Mouse (Mus musculus) stomach, embryonic 14.5 days (tissue): ENCODE data around the gene Pdpr. TPM values are rescaled to one million over a fixed set of nuclear protein-coding genes. Genes with fewer than 3 reads are reported as not detected.
A peak's percentile ranks its signal among the peaks of the same experiment; 100 is the strongest.

Experiments used
- ATAC-seq: fragments of 200-750 bp; cut with Nextera tagmentation; 2 replicates; pipeline ENCODE4 v1.8.0; 2017; ENCODE audit warnings: low read depth, moderate TSS enrichment; ENCODE audit not compliant: insufficient number of reproducible peaks, insufficient read depth, low FRiP score
- H3K27ac ChIP-seq: fragments of 300-500 bp; sonication (generic); 2 replicates; pipeline ENCODE4 v1.5.1; 2014; ENCODE audit warnings: mild to moderate bottlenecking, low read length, moderate library complexity, mixed read lengths
- H3K27me3 ChIP-seq: fragments of 300-500 bp; sonication (generic); 2 replicates; pipeline ENCODE4 v1.6.1; 2014; ENCODE audit warnings: low read length, control low read depth, mixed read lengths; ENCODE audit not compliant: control insufficient read depth, insufficient read depth
- H3K36me3 ChIP-seq: fragments of 300-500 bp; sonication (generic); 2 replicates; pipeline ENCODE4 v1.6.1; 2014; ENCODE audit warnings: mild to moderate bottlenecking, control low read depth, low read length, moderate library complexity, mixed read lengths; ENCODE audit not compliant: control insufficient read depth, insufficient read depth
- H3K4me1 ChIP-seq: fragments of 300-500 bp; sonication (generic); 2 replicates; pipeline ENCODE4 v1.6.1; 2014; ENCODE audit warnings: low read length, control low read depth, mixed read lengths; ENCODE audit not compliant: control insufficient read depth, insufficient read depth
- H3K4me2 ChIP-seq: fragments of 300-500 bp; sonication (generic); replicated peaks from 2 replicates; pipeline ENCODE4 v1.6.1; 2014; ENCODE audit warnings: low read depth, low read length, control low read depth
- H3K4me3 ChIP-seq: fragments of 300-500 bp; sonication (generic); 2 replicates; pipeline ENCODE4 v1.5.1; 2014; ENCODE audit warnings: low read depth, low read length, control low read depth
- H3K9ac ChIP-seq: fragments of 300-500 bp; sonication (generic); replicated peaks from 2 replicates; pipeline ENCODE4 v1.6.1; 2014; ENCODE audit warnings: low read depth, mild to moderate bottlenecking, control low read depth, low read length, moderate library complexity, mixed read lengths
- H3K9me3 ChIP-seq: fragments of 300-500 bp; sonication (generic); 2 replicates; pipeline ENCODE4 v1.6.1; 2016; ENCODE audit warnings: low read depth, low read length, control low read depth; ENCODE audit not compliant: control insufficient read depth
- WGBS: fragments of 180-500 bp; shearing (Covaris S2); extraction: QIAGEN DNeasy Blood & Tissue Kit; methylation state at CpG from one replicate; pipeline ENCODE4 v1.1.7; 2014; 5-methylcytosine and 5-hydroxymethylcytosine counted together
- polyA plus RNA-seq: library from polyadenylated mRNA; unstranded; fragments of >200 nt; fragmentation: Nextera tagmentation; extraction: Ambion mirVana; gene quantifications from 2 replicates; pipeline ENCODE4 v1.2.1, GENCODE M21; 2014

Pdpr gene
- 7.5 and 8.6 TPM in 2 replicates for polyA plus RNA-seq

DNA sequence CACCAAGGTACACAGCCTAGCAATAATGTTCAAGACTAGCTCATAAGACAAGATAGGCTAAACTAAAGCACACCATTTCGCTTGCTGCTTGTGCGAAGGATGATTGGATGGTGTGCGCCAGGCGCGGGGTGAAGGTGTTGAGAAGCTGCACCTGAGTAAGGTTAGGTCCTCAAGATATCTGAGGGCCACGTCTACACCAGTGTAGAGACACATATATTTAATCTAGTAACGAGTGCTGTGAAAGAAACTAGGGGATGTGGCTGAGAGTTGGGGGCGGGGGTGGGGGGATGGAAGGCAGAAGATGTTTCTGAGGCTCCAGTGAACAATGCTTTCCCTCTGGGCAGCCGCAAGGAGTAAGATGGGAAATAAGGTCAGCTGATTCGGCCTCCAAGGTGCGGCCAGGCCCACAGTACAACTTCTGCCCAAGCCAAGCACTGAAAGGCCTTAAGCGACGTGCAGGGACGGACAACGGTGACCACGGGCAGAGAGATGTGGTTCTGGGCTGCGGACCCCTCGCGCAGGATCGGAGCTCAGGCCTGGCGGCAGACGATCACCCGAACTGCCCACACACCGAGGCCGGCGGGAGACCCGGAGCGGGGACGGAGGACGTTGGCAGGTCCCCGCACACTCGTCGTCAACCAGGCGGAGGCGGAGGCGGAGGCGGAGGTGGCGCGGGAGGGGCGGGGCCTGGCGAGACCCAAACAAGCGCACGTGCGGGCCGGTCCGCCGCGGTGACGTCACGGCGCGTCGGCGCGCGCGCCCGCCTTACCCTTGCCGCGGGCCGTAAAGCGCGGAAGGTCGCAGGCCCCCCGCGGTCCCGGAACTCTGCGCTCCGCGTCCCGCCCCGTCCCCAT, at the start of gene Pdpr:
Gene Pdpr (plus strand): TSS at position 766 of the 854 bp plus-strand sequence.
- H3K9me3 ChIP-seq: no peaks in the 10 kb centered on the region
- no peak within 1 kb of the TSS for H3K27ac ChIP-seq
- H3K27me3 ChIP-seq: no peaks in the 10 kb centered on the region
- peak within 1 kb of the TSS; percentile 58 for H3K9ac ChIP-seq
- WGBS: 8% methylated on average over 36 of the region's 72 CpGs
- peak within 1 kb of the TSS; percentile 63 for H3K4me2 ChIP-seq
- 0 out of 2 replicates have a peak, but pooled peaks cover 5% of the 10 kb centered on the region for H3K4me1 ChIP-seq
- H3K36me3 ChIP-seq: no peaks in the 10 kb centered on the region
- peak within 1 kb of the TSS; percentile 57 for H3K4me3 ChIP-seq
- peak; percentile 93 for ATAC-seq

- Histone ChIP-seq H3K27ac (no peak overlapping the region), H3K4me2 (no peak overlapping the region), H3K4me1 (no peaks in the 10 kb centered on the region), H3K9ac (no peak overlapping the region), H3K4me3 (no peak overlapping the region), H3K27me3 (no peaks in the 10 kb centered on the region), H3K36me3 (peaks cover 92% of the 10 kb centered on the region), H3K9me3 (no peaks in the 10 kb centered on the region)
- no peak for ATAC-seq
- 87% methylated on average over 2 of the region's 2 CpGs for WGBS
Observed at GRCm38 (mm10) chr8:111048694-111049093, 45.7 kb upstream of the Pdpr start.

DNA sequence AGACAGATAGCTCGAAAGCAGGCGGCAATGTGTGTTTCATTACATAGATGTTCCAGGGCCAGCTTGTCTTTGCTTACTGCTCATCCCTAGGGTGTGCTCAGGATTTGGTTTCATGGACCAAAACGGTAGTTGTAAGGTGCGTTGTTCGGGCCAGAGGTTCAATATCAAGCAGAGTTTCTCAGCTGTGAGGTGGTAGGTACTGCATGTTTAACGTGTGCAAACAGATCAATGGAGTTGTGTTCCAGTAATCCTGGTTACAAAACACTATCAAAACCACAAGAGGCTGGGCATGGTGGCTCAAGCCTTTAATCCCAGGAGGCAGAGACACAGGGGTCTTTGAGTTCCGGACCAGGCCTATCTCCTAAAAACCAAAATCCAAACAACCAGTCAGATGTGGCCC, 45.3 kb upstream of the Pdpr start:
- no peaks in the 10 kb centered on the region for H3K27me3 ChIP-seq
- no peaks in the 10 kb centered on the region for H3K9me3 ChIP-seq
- 95% methylated on average over 7 of the region's 7 CpGs for WGBS
- H3K4me3 ChIP-seq: no peak overlapping the region
- H3K4me2 ChIP-seq: no peak overlapping the region
- no peak overlapping the region for H3K9ac ChIP-seq
- peaks cover 94% of the 10 kb centered on the region for H3K36me3 ChIP-seq
- no peaks in the 10 kb centered on the region for H3K4me1 ChIP-seq
- ATAC-seq: no peak
- H3K27ac ChIP-seq: no peak overlapping the region

- Histone ChIP-seq H3K27me3 (no peaks in the 10 kb centered on the region), H3K4me3 (no peak overlapping the region), H3K27ac (no peak overlapping the region), H3K36me3 (peaks cover 62% of the 10 kb centered on the region), H3K4me1 (peaks cover 8% of the 10 kb centered on the region; the same call in 1 of the 2 replicates), H3K9ac (no peak overlapping the region), H3K4me2 (no peak overlapping the region), H3K9me3 (no peaks in the 10 kb centered on the region)
- WGBS: 96% methylated on average over 12 of the region's 12 CpGs
- no peak for ATAC-seq
Observed at GRCm38 (mm10) chr8:111053827-111054518, 40.5 kb upstream of the Pdpr start.

DNA sequence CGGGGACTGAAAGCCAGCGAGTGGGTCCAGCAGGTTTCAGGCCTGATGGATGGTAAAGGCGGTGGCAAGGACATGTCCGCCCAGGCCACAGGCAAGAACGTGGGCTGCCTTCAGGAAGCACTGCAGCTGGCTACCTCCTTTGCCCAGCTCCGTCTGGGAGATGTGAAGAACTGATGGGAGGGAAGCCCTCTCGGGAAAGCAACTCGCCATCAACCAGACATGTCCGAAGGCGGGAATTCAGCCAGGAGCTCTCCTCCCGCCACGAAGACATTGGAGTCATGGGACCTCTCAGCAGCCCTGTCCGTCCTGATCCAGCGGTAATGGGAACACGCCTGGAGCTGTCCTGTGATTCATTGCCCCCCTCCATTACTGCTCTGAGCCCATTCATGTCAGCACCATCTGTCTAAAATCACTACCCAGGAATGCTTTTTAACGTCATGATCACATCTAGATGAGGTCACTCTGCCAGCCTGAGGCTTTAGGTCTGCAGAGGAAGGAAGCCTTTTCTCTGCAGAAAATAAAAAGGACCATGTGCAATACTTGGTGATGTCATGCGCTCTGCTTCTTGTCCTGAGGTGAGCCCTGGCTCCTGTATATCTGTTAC, 39.3 kb upstream of the Pdpr start:
- Histone ChIP-seq H3K27me3 (no peaks in the 10 kb centered on the region), H3K9ac (no peak overlapping the region), H3K9me3 (no peaks in the 10 kb centered on the region), H3K4me3 (no peak overlapping the region), H3K27ac (no peak overlapping the region), H3K4me2 (no peak overlapping the region), H3K4me1 (peaks cover 8% of the 10 kb centered on the region; the same call in 1 of the 2 replicates), H3K36me3 (peaks cover 50% of the 10 kb centered on the region)
- no peak for ATAC-seq
- 90% methylated on average over 17 of the region's 17 CpGs for WGBS

GRCm38 (mm10) chr8:111055661-111056060, 38.8 kb upstream of the Pdpr start:
- WGBS: 63% methylated on average over 2 of the region's 2 CpGs
- Histone ChIP-seq H3K9me3 (no peaks in the 10 kb centered on the region), H3K4me3 (no peak overlapping the region), H3K9ac (no peak overlapping the region), H3K4me1 (peaks cover 8% of the 10 kb centered on the region; the same call in 1 of the 2 replicates), H3K4me2 (no peak overlapping the region), H3K27ac (no peak overlapping the region), H3K27me3 (no peaks in the 10 kb centered on the region), H3K36me3 (peaks cover 45% of the 10 kb centered on the region)
- no peak for ATAC-seq

- peak within 1 kb of the TSS; percentile 97 for H3K4me2 ChIP-seq
- peaks cover 41% of the 10 kb centered on the region for H3K36me3 ChIP-seq
- H3K27ac ChIP-seq: peak within 1 kb of the TSS; percentile 88
- H3K9ac ChIP-seq: peak within 1 kb of the TSS; percentile 95
- peak; percentile 89 for ATAC-seq
- no peaks in the 10 kb centered on the region for H3K9me3 ChIP-seq
- peaks cover 9% of the 10 kb centered on the region; the same call in 1 of the 2 replicates for H3K4me1 ChIP-seq
- no peaks in the 10 kb centered on the region for H3K27me3 ChIP-seq
- H3K4me3 ChIP-seq: peak within 1 kb of the TSS; percentile 95
- WGBS: under 1% methylated on average over 65 of the region's 68 CpGs
Observed at GRCm38 (mm10) chr8:111056158-111056663, 38.2 kb upstream of the Pdpr start, which contains the start of gene Exosc6. TSS of gene Exosc6 (plus strand) at chr8:111056339.

GRCm38 (mm10) chr8:111056691-111057293, 37.6 kb upstream of the Pdpr start:
- ATAC-seq: peak; percentile 65
- peak overlapping the region; percentile 95 for H3K9ac ChIP-seq
- peaks cover 38% of the 10 kb centered on the region for H3K36me3 ChIP-seq
- peak overlapping the region; percentile 97 for H3K4me2 ChIP-seq
- H3K27me3 ChIP-seq: no peaks in the 10 kb centered on the region
- H3K9me3 ChIP-seq: no peaks in the 10 kb centered on the region
- peaks cover 13% of the 10 kb centered on the region; the same call in 1 of the 2 replicates for H3K4me1 ChIP-seq
- H3K27ac ChIP-seq: peak overlapping the region; percentile 88
- under 1% methylated on average over 56 of the region's 63 CpGs for WGBS
- H3K4me3 ChIP-seq: peak overlapping the region; percentile 95
